Mouse (Mus musculus): ENCODE results near the gene Yme1l1.

Gene Yme1l1

DNA sequence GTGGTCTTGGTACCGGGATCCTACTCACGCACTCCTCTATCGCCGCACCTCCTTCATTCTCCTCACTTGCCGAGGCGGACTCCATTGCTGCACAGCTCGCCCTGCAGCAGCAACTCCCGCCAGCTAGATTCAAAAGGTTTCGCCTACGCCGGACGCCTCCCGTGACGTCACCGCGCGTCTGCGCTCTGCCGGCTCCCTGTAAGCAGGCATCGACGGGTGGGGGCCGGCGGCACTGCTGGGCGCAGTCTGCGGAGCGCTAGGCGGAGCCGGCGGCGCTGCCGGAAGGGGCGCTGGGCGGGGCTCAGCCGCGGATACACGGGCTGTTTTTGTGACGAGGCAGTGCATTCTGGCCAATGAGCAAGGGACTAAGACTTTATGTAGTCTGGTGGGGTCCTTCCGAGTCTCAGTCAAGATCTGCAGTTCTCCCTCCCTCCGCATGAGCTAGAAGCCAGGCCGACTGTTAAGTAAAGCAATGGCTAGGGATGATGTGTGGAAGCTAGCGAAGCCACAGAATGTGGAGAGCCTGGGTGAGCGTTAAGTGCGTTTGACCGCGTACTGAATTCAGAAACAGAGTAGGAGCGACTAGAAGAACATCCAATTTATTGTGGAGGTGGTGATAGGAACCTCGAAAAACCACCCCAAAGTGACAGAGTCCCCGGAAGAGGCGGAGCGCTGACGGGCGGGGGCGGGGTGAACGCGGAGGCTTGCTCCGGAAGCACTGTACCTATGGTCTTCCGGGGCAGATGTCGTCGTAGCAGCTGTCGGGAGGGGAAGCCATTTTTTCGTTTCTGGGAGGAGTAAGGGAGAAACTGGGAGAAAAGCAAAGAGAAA lies at the start of gene Yme1l1, which contains the start of gene Mastl:
Gene Yme1l1, plus strand, starts transcription at position 593 of the 831 bp plus-strand sequence.
Gene Mastl, minus strand, starts transcription at position 248 of the 831 bp plus-strand sequence.
- DNase-seq (ENCODE audit: low spot score) = peak; percentile 86

- DNase-seq (ENCODE audit: low spot score) = no peak
These were observed 36.6 kb upstream of the Yme1l1 start for GRCm38 (mm10) chr2:23119573-23119972.

DNA sequence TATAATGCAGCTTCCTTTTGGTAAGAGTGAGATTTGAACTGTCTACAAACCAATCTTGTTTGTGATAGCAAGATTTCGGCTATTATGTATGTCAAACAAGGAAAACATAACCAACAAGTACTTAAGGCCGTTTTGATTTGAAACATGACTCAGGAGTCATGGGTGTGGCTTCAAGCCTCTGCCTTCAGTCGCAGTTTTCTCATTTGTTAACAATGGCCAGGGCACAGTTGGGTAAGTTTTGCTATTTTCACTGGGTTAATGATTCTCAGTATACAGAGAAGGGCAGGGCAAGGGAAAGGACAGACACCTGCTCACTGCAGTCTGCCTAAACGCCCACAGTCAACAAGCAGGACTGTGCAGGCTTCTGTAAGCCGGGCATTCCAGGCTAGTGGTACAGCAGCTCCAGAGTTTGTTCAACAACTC lies 959 bp upstream of the Yme1l1 start:
- no peak for DNase-seq (ENCODE audit: low spot score)

DNA sequence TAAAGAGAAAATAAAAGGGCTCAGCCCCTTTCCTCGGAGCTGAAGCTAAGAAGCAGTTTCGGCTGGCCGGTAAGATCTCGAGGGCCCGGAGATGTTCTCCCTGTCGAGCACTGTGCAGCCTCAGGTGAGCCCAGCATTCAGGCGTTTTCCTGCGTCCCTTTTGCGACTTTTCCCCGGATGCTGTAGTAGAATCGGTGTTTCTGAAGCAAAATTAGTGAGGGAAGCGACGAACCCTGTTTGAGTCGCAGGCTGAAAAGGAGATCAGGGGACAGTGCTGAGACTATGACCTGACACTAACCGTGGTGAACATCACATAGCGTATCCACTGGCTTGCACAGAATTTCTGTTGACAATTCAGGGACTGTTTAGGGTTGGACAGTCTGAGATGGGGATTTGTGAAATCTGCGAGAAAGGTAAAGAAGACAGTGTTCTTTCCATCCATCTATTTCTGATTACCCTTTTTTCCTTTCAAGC lies 476 bp downstream of the Yme1l1 start:
- peak; percentile 31 for DNase-seq (ENCODE audit: low spot score)

GRCm38 (mm10) chr2:23172305-23172704 lies 16.1 kb downstream of the Yme1l1 start:
- DNase-seq (ENCODE audit: low spot score) = no peak

DNA sequence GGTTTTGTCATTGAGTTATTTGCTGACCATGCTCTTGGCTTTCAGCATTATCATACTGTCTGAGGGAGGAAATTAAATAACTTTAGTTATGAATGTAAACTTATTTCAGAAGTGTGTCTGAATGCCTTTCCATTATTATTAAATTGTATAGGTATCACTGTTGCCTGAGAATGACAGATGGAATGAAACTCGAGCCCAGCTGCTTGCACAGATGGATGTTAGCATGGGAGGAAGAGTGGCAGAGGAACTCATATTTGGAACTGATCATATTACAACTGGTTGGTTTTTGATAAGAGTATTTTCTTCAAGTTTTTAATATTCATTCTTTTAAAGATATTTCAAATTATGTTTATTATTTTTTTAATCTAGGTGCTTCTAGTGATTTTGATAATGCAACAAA lies 38.2 kb downstream of the Yme1l1 start:
- peak; percentile 38 for DNase-seq (ENCODE audit: low spot score)

- no peak for DNase-seq (ENCODE audit: low spot score)
These were observed 44.9 kb downstream of the Yme1l1 start for GRCm38 (mm10) chr2:23201034-23201433.

GRCm38 (mm10) chr2:23202900-23203670 lies 46.9 kb downstream of the Yme1l1 start:
- no peak for DNase-seq (ENCODE audit: low spot score)

DNA sequence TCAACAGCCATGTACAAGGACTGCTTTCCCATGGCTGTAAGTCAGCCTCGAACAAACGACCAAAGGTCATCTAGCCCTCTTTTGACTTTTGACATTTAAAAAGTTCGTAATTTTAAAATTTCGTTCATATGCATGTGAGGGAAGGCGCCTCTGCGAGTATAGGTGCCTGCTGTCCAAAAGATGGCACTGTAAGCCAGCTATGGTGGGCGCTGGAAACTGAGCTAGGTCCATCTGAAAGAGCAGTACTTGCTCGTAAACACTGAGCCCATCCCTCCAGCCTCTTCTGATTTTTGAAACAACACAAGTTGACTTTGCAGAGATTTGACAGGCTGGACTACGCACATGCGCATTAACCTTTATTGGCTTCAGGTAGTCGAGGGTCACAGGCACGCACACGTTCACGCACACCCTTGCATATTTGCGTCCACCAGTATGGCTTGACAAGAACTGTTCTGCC lies 50.9 kb downstream of the Yme1l1 start, which contains the start of gene 4931423N10Rik:
Gene 4931423N10Rik, plus strand, starts transcription at position 407 of the 457 bp plus-strand sequence.
- DNase-seq (ENCODE audit: low spot score) = no peak

DNA sequence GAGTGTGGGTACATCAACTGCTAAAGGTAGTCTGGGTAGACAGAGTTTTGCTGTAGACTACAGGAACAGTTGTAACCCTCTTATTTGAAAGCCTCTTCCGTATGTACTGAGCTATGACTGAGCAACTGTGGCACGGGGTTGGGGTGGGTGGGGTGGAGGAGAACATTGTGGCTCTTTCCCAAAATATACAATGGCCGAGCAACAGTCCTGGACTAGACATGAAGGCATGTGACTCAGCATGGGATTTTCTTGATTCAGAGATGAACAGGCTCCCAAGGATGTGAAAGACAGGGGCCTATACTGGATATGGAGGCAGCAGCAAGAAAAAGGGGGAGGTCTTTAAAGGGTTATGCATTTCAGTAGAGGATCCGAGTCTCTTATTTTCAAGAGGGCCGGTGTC lies 57.5 kb downstream of the Yme1l1 start:
- no peak for DNase-seq (ENCODE audit: low spot score)

DNA sequence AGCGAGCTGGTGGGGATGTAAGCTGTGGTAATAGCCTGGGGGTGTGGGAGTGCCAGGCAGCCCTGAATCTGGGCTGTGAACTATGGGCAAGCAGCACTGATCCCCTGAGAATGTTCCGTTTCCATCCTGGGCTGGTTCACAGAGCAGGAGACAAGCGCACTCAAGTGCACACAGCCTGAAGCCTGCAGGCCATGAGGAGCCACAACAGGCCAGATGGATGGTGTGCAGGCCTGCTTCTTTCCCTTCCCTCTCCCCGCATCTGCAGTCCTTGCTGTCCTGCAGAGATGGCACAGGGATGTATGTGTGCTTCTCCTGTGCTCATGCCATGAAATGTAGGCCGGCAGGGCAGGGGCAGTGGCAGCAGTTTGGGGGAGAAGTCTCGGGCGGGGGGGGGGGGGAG lies 69.0 kb downstream of the Yme1l1 start:
- no peak for DNase-seq (ENCODE audit: low spot score)

GRCm38 (mm10) chr2:23228463-23228862 lies 72.3 kb downstream of the Yme1l1 start:
- no peak for DNase-seq (ENCODE audit: low spot score)

DNA sequence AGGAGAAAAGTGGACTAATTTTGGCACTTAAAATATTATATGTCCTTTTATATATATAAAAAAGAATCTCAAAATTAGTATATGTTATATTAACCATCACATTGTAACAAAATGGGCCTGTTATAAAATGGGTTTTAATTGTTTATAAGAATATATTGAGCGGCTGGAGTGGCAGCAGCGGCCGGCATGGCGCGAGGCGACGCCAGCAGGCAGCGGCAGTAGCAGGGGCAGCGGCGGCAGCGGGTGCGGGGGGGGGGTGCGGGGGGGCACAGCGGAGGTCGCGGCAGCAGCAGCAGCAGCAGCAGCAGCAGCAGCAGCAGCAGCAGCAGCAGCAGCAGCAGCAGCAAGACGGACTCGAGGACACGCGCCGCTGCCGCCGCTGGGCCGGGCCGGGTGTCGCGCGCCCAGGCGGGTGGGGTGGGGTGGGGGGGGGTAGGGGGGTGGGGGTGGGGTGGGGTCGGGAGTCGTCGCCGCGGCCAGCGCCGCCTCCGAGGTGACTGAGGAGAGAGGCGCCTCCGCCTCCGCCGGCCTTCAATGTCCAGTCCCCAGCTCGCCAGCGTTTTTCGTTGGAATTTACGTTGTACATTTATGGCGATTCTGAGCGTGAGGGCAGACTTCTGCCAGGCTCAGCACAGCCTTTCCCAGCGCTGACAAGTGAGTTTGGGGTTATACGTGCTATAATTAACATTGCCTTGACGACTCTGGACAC lies 78.0 kb downstream of the Yme1l1 start:
- DNase-seq (ENCODE audit: low spot score) = no peak

Data from layer of hippocampus, adult 9-10 months (tissue).